Mouse (Mus musculus) stomach, postnatal 0 days (tissue): ENCODE results near the gene Pan2.

Experiments
- CTCF ChIP-seq: IDR thresholded peaks from 2 replicates; pipeline ENCODE4 v1.5.1; 2016; ENCODE audit warnings: antibody characterized with exemption, low read depth, mild to moderate bottlenecking, moderate library complexity
- EP300 ChIP-seq: optimal IDR thresholded peaks from 2 replicates; pipeline ENCODE3; 2016; ENCODE audit warnings: antibody characterized with exemption

DNA sequence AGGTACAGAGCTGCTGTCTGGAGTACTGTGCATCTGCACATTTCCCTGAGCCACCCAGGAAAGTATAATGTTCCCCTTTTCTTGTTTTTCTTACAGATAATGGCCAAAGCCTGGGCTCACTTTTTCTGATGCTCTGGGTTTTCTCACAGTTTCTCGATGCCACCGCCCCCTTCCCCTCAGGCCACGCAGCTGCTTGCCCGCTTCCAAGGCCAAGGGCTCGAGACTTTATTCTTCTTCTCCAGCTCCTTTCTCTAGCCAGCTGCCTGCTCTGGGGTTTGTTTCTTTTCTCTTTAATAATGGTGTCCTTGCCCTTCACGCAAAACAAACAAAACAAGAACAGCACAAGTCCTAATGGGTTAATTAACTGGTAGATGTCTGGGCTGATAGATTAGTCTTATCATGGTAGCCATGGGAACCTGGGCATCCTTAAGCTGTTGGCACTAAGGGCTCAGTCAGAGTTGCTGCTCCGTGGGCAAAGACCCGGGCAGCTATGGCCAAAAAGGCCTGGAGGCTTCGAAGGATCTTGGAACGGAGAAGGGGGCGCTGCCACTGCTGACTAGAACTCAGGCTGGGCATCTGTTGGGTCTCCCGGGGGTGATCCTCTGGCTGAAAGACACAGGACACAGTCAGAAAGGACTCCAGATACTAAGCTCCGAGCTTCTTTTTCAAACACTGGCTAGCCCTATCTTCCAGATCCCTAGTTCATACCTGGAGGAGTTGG, 6.6 kb upstream of the Pan2 start:
- no peak for TF ChIP-seq CTCF
- no peak for TF ChIP-seq EP300
